Mouse (Mus musculus) lung, postnatal 10 days (tissue): ENCODE measurements around the gene Olfr224.
"Not testable (repeated sequence)": the region's sequence is repeated elsewhere in the genome, so short reads cannot be mapped to it uniquely, and the experiment has no call there.

ENCODE experiments used
- DNase-seq: peaks from one replicate; pipeline ENCODE4 v3.0.0; 2021

Olfr224 gene

GRCm38 (mm10) chr11:58570405-58570804 lies at the start of gene Olfr224:
TSS of gene Olfr224 (minus strand) at chr11:58570553.
- no peak for DNase-seq

DNA sequence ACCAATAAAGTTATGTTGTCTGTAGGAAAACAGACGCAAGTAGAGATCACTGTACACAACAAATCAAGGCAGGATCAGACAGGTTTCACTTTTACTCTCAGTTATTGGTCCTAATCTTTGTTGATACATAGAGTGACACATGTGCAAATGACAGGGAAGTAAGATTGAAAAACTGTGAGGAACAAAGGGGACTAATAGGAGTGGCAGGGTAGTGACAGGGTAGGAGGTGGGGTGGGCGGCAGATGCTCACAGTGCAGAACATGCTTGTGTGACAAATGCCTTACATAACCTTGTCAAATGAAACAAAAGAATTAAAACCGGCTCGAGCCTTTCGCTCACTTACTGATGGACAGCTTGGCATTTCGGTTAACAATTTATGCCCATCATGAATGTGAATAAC lies 48.4 kb upstream of the Olfr224 start:
- no peak for DNase-seq

- DNase-seq = no peak
Measured at GRCm38 (mm10) chr11:58618369-58618768, 48.0 kb upstream of the Olfr224 start.

- no peak for DNase-seq
Measured at GRCm38 (mm10) chr11:58615975-58616374, 45.6 kb upstream of the Olfr224 start, which contains the start of gene 2210407C18Rik. TSS of gene 2210407C18Rik (minus strand) at chr11:58616075.

DNA sequence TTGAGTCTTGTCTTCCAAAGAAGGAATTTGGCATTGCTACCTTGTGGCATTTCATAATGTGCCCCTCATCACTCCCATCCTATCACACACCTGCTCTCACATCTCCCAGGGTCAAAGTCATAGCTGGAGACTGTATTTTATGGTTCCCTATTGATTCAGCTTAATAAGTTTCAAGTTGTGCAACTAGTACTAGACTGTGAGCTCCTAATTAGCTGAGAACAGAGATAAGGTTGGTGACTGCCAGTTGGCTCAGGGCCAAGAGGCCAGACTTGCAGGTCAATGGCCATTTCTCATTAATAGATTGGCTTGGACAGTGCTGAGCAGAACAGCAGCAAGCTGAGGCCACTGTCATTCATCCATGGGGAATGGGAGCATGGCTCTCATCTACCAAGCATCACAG lies 44.2 kb upstream of the Olfr224 start:
- peak; percentile 32 for DNase-seq

DNA sequence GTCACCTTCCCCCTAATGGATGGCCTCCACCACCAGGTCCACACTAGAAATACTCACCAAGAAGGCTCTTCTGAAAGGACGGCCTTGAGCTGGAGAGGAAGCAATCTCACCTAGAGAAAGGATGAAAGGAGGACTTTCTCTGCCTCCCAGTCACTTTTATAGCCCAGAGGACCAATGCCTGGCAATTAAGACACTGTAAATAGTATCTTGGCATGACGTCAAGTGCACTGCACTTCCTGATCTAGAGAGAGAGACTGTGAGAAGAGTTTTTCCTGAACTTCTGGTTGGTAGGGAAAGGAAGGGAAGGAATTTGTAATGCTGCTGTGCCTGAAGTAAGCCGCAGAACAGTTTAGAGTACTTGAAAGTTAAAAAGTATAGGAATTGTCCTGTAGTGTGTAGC lies 43.0 kb upstream of the Olfr224 start:
- no peak for DNase-seq

GRCm38 (mm10) chr11:58607030-58607429 lies 36.7 kb upstream of the Olfr224 start:
- DNase-seq = no peak

GRCm38 (mm10) chr11:58606177-58606919 lies 36.0 kb upstream of the Olfr224 start:
- DNase-seq = no peak

DNA sequence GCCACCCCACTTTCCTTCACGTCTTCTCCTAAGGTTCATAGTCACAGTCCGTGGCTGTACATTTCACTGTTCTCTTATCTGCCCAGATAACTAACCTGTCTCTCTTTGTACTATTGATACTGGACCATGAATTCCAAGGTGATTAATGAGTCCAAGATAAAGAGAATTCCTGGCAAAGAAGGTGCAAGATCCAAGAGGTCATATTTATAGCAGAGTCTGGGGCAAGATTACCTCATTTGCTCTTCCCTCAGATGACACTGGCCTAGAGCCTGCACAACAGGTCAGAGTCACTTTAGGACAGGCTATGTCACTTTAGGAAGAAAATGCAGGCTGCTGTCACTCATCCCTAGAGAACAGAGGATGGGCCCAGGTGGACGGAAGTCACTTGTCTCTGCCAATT lies 34.9 kb upstream of the Olfr224 start:
- DNase-seq = no peak

GRCm38 (mm10) chr11:58604688-58605087 lies 34.3 kb upstream of the Olfr224 start:
- no peak for DNase-seq

DNA sequence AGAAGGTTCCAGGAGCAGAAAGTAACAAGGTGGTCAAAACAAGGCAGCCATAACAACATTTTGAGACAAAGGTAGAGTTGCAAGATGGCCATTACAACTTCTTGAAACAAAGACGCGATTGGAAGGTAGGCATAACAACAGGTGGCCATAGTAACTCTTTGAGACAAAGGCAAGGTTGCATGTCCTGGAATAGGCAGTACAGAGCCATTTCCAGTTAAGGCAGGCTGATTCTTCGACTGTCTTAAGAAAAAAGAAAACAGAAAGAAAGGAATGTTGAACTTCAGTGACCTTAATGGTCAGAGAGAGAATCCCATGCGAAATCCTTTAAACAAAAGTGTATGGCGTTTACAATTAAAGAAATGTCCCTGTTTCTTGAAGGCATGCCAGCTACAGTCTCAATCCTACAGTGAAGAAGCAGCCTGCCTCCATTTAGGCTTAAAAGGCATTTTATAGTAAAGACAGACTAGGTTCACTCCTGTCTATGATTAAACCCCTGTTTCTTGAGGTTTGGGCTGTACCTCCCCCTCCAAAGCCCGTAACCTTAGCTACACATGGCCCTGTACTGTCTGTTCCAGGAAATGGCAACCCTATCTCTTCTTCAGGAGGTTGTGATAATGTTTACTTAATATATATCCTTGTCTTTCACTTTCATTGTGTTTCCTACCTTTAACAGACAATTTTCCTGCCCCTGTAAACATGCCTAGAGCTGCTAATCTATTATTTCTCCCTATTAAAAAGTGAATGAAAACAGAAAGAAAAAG lies 32.6 kb upstream of the Olfr224 start:
- no peak for DNase-seq

- no peak for DNase-seq
Measured at GRCm38 (mm10) chr11:58602062-58602461, 31.7 kb upstream of the Olfr224 start.

GRCm38 (mm10) chr11:58597837-58598236 lies 27.5 kb upstream of the Olfr224 start:
- no peak for DNase-seq

- DNase-seq = no peak
Measured at GRCm38 (mm10) chr11:58594814-58595213, 24.5 kb upstream of the Olfr224 start, which contains the start of gene Olfr324. TSS of gene Olfr324 (plus strand) at chr11:58595114.

DNA sequence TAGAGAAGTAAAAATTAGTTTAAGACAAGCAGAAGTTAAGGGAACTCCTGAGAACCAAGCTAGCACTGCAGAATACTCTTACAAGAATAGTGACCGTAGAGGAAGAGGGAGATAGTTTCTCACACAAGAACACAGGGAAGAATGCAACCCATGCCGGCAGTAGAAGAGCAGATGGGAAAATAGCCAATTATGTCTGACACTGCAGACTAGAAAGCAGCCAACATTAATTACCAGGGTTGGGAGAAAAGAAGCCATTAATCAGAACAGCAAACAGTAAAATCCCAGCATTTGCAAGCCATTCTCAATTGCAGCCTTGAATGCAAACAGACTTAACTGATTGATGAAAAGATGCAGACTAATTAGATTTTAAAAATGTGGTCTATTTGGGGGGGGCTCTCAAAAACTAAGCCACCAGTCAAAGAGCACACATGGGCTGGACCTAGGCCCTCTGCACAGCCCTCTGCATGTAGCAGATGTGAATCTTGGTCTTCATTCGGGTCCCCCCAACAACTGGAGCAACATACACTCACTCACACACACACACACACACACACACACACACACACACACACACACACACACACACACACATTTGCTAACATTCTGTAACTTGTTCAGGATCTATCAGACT lies 18.4 kb upstream of the Olfr224 start:
- DNase-seq = no peak

- DNase-seq = peak; percentile 41
Measured at GRCm38 (mm10) chr11:58587898-58588348, 17.6 kb upstream of the Olfr224 start.

DNA sequence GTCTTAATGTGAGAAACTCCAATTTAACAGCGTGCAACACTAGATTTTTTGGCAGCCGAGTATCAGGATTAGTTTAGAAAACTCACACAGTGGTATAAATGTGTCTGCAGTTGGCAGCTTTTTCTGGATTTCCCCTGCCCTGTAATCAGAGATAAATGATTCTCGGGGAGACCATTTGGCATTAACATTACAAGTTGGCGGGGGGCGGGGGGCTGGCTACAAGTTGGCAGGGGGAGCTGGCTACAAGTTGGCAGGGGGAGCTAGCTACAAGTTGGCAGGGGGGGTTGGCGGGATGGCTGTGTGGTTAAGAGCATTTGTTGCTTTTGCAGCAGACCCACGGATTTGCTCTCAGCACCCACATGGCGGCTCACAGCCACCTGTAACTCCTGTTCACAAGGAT lies 8.3 kb upstream of the Olfr224 start:
- DNase-seq = no peak

DNA sequence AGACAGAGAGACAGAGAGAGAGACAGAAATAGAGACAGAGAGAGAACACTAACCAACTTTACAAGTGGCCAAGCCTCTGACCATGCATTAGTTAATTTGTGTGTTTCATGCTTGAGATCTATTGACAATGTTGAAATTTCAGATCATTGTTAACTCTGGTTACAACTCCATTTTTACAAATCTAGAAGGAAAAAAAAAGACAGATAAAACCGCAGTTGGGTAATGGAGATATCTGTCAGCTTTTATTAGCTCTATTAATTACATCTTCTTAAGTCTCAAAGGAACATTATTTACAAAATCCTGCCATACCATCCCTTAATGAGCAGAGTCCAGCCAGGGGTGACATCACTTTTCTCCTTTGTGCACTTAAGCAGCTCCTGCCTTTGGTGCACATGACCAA lies 7.1 kb upstream of the Olfr224 start, which contains the start of gene Olfr325:
TSS of gene Olfr325 (plus strand) at position 301 of the 400 bp plus-strand sequence.
- DNase-seq = no peak

- DNase-seq = no peak
Measured at GRCm38 (mm10) chr11:58555536-58555935, 14.8 kb downstream of the Olfr224 start, which contains the start of gene Olfr328. TSS of gene Olfr328 (minus strand) at chr11:58555636.

- DNase-seq = no peak
Measured at GRCm38 (mm10) chr11:58546322-58546721, 24.0 kb downstream of the Olfr224 start, which contains the start of gene Olfr329-ps. TSS of gene Olfr329-ps (minus strand) at chr11:58546422.

DNA sequence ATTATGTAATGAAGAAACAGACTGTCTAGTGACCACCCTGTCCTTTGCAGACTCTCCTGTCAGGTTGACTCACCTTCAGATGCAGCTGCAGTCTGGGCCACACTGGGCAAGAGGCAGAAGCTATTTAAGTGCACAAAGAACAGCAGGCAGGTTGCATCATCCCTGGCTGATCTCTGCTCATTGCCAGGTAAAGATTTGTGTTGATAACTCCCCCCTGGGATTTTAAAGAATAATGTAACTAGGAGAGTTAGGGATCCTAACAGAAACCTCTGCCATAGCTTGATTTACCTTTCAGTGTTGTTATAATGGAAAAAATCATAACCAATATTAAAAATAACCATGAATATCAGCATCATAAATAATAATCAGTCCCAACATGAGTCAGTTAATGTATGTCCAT lies 35.6 kb downstream of the Olfr224 start, which contains the start of gene Olfr330:
TSS of gene Olfr330 (minus strand) at position 101 of the 400 bp plus-strand sequence.
- DNase-seq = not testable (repeated sequence)

DNA sequence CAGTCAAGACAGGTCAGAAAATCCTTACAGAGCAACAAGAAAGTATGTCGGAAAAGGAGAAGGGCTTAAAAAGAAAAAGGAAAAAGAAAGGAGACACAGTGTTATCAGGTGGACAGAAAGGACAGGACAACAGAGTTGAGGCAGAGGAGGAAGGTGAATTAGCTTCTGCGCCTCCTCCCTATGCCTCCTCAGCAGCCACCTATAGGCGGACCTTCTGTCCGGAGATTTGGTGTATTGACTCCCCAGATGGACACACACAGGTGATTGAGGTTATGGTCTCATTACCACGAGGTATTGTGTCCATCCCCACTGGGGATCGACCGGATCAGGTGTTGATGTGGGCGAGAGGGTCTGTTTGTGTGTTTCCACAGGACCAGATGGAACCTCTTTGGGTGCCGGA lies 50.6 kb downstream of the Olfr224 start:
- peak; percentile 17 for DNase-seq

DNA sequence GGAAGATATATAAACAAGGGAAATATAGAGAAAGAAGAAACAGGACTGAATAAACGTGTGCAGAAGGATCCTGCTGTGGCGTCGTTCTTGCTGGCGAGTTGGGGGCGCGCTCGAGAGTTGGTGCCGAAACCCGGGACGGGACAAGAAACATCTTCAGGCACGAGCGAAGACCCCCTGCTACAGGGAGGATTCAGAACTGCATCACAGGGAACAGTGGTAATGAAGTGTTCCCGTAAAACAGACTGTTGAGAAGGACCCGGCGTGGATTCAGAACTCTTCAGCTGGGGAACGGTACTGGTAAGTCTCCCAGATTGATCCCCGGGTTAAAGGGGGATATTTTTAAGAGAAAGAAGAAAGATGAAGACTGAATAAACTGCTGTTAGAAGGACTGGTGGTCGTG lies 51.4 kb downstream of the Olfr224 start:
- peak; percentile 70 for DNase-seq
